Mouse (Mus musculus) MN1 (cell line): ENCODE measurements at regions not wholly inside any gene's neighbourhood (a gene's known extent, or its start where the extent isn't known, plus 50 kb on each side); places are given as distances from the start of the nearest gene placed in this dataset.
A peak's percentile ranks its signal among the peaks of the same experiment; 100 is the strongest.

ENCODE experiments used
- DNase-seq: peaks from one replicate; pipeline ENCODE4 v3.0.0-alpha.2; 2016; ENCODE audit warnings: low spot score

DNA sequence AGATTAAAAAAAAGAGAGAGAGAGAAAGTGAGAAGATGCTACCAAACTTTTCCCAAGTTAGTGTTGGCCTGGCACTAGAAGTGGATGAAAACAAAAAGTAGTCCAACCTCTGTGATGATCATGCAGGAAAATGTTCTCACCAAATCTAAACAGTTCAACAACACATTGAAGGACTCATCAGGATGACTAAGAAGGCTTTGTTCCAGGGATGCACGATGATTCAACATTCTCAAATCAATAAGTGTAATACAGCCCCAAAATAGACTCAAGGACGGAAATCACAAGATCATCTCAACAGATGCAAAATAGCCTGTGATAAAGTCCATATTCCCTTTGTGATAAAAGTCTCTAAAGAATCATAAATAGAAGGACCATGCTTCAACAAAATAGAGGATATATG lies 106.3 kb downstream of the Cysltr2 start:
- no peak for DNase-seq

GRCm38 (mm10) chr14:72939067-72939393 lies 109.9 kb downstream of the Cysltr2 start:
- DNase-seq: no peak

DNA sequence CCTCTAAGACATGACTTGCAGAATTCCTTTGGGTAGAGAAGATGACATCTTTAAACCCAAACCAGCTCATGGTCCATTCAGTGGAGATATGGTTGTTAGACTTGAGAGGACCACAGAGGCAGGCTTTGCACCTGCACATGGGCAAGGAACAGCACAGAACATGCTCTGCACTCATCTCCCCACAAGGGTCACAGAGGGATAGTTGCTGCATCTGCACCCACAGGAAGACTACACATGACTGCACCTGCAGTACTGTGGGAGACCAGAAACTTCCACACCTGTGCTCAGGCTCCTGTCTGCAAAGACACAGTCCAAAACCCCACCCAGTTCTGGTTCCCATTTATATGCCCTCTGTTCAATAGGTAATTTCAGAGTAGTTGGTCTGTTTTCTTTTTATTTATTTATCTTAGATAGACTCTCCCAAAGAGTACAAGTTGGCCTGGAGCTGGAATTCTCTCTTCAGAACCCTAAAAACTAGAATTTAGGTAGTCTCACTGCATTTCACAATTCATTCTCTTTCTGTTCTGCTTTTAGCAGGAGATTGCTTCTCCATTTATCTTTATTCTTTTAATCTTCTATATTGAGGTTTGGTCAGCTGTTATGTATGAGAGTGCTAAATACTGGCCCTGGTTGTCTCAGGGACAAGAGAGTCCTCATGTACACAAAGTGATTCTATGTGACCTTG lies 110.4 kb downstream of the Cysltr2 start:
- no peak for DNase-seq

GRCm38 (mm10) chr14:72933598-72933997 lies 115.3 kb downstream of the Cysltr2 start:
- DNase-seq: no peak

DNA sequence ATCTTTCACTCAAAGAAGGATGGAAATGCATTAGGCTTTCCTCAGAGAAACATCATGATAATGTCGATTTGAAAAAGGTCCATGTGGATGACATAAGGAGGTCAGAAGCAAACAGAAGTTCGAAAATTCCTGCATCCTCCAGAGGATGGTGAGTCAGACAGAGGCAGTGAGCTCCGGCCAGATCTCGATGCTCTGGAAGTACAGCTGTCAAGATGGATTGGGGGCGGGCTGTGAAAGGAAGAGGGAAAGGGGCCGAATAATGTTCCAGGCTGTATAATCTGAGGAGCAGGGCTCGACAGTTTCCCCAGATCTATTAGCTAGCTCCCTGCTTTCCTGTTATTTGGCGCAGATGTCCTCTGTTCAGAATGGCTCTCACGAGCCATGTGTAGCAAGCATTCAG lies 116.6 kb downstream of the Cysltr2 start:
- DNase-seq: peak; percentile 12

DNA sequence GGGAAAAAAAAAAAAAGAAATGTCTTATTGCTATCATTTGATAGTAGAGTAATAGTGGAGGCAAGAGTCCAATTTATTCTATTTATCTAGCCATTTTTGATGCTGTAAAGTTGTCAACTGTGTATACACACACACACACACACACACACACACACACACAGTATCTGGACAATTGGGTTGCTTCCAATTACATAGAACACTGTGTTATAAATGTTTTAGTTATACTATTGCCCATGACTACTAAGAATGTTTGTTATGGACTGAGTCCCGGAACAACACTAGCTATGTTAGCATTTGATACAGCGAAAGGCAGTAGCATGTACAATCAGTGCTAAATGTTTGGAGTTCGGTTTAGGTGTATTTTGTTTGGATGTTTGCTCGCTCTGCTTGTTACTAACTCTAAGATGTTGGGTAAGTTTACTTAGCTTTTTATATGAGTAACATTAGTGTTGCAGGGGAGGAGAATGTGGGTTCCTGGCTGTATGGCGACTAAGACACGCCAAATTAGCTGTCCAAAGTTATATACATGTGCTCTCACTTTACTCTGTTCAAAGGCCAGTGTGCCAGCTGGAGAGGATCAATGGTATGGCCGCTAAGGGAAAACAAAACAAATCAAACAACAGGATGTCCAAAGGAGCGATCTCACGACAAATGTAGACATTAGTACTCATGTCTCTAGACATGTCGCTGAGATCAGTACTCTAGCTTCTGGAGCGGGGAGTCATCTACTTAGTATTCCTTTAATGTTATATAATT lies 147.6 kb downstream of the Cysltr2 start:
- DNase-seq: no peak

GRCm38 (mm10) chr14:72899630-72900029 lies 149.3 kb downstream of the Cysltr2 start:
- no peak for DNase-seq

DNA sequence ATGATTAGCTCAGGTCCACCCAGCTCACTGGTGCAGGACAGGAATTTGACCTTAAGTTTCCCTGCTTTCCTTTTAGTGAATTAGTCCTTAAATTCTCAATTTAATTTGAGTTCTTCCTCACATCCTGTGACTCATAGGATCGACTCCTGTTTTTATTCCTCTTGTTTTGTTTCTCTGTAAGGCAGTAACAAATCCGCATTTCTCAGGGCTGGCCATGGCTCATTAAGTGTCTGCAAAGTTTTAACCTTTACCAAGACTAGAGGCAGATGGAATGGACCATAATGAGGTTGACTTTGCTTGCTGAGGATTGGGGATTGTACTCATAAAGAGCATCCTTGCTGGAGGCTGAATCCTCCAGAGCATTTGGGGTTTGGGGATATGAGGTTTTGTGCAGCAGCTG lies 156.6 kb downstream of the Cysltr2 start:
- no peak for DNase-seq

GRCm38 (mm10) chr14:72889663-72890062 lies 159.3 kb downstream of the Cysltr2 start:
- peak; percentile 16 for DNase-seq

- DNase-seq: no peak
These were observed 161.3 kb downstream of the Cysltr2 start for GRCm38 (mm10) chr14:72887470-72888071.

DNA sequence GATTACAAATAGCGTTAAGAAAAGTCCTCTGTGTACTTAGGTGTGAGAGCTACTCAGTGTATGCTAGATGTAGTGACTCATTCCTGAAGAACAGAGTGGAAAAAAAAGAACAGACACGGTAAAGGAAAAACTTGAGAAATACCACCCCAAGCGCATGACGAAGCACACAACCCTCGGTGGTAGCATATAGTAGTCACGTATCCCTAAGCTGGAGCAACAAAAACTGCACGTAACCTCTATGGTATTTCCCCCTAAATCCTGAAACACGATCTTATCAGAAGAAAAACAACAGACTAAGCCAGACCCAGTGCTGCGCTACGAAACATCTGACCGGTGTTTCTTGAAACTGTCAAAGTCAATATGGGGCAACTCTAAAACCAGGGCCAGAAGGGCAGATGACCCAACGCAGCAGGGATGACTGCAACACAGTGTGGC lies 162.0 kb downstream of the Cysltr2 start:
- peak; percentile 56 for DNase-seq

GRCm38 (mm10) chr14:72885824-72886223 lies 163.1 kb downstream of the Cysltr2 start:
- DNase-seq: no peak

GRCm38 (mm10) chr14:72884561-72884960 lies 164.4 kb downstream of the Cysltr2 start:
- no peak for DNase-seq

DNA sequence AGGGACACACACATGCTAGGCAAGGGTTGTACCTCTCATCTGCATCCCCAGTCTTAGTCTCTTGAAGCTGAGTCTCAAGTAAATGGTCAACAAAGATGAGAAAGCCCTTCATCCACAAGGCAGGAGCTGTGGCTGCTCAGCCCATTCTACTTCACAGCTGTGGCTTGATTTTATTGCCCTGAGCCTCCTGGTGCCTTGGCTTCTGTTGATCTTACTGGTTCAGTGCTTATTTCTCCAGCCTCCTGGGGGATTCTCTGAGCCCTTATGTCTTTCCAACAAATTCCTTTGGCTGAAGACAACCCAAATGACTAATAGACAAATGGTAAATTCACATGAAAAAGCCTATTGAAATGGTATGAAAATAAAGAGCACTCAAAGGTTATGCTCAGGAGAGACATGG lies 167.3 kb upstream of the Fndc3a start:
- no peak for DNase-seq

- no peak for DNase-seq
These were observed 163.7 kb upstream of the Fndc3a start for GRCm38 (mm10) chr14:72873494-72873893.

GRCm38 (mm10) chr14:72869188-72869749 lies 159.5 kb upstream of the Fndc3a start:
- peak; percentile 66 for DNase-seq

DNA sequence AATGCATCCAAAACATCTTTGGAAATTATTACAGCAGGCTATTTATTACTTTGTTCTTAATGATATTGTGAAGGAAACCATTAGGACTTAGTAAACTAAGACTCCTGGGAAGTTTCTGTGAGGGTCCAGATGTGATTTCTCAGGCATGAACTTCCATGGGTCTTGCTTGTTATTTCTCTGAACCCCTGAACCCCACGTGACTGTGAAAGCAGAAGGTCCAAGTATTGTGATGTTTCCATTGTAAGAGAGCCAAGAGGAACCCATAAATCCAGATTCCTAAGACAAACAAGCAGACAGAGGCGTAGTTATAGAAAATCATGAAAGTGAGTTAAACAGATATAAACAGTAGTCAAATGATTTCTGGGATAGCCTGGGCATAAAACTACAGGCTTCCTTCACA lies 157.1 kb upstream of the Fndc3a start:
- no peak for DNase-seq

DNA sequence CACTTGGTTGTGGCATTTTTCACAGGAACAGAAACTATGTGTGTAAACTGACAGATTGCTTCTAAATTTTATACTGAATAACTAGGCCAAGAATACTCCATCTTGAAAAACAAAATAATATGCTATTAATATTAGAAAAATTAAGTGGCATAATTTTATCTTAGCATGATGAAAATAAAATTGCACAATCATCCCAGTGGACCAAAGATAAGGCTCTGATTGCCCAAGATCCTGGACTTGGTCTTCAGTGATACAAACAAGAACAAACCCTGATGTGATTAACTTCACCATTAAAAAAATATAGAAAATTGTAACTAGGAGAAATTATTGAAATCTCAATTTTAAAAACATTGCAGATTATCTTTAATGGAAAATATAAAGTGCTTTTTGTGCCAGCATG lies 155.7 kb upstream of the Fndc3a start:
- no peak for DNase-seq

- no peak for DNase-seq
These were observed 155.0 kb upstream of the Fndc3a start for GRCm38 (mm10) chr14:72864792-72865191.

- DNase-seq: no peak
These were observed 154.3 kb upstream of the Fndc3a start for GRCm38 (mm10) chr14:72864130-72864529.

DNA sequence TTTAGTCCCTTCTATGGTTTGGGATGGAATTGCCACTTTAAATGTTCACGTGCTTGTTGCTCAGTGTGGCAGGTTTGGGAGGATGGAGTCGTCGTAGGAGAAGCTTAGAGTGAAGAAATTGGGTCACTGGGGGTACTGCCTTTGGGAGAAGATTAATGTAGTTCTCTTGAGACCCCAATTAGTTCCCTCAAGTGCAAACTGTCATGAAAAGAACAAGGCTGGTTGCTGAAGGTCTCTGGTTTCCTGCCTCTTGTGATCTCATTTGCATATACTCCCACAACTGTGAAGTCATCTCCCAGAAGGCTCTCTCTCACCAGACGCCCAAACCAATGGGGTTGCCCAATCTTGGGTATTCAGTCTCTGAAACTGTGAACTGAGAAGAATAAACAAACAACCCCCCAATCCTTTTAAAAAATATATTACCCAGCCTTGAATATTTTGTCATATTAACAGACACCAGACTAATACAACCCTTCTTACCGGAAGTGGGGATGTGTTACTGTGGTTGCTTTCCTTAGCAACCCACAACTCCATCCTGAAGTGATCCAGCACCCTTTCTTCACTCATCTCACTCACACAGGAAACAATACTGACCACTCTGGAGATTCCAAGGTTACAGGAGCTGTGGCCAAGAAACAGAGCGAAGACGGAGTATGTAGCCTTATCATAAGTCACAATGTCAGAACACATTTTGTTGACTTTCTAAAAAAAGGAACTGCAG lies 153.2 kb upstream of the Fndc3a start:
- no peak for DNase-seq

GRCm38 (mm10) chr14:72854226-72854625 lies 144.4 kb upstream of the Fndc3a start:
- DNase-seq: peak; percentile 53
